Mouse (Mus musculus): ENCODE data around the gene Tmc6.

- no peak for TF ChIP-seq GATA1 (IDR thresholded peaks at IDR 0.05; ENCODE audit: borderline replicate concordance, low read length)
- TF ChIP-seq FLI1 (IDR thresholded peaks at IDR 0.05; ENCODE audit: low read length) = no peak
These were observed 3.1 kb downstream of the Tmc6 start for GRCm38 (mm10) chr11:117778851-117779433.

Data from megakaryocyte, embryonic 14.5 days (primary cell).